Comparison of ENCODE assay signal across 17 mouse cellular contexts in genomic region chr13:113012683-113013082, GRCm38 (mm10). TPM values are rescaled to one million over a fixed set of nuclear protein-coding genes. Genes with fewer than 3 reads are reported as not detected.
A peak's percentile ranks its signal among the peaks of the same experiment; 100 is the strongest.
DNase-seq lines count a peak whose midpoint lies in the region; ATAC-seq and TF ChIP-seq lines count a peak whose summit lies in the region.
"Had no signal": no experiment of that assay in that cellular context is flagged by ENCODE, and none has a peak within 500 bp of the region (broad histone marks: within the 10 kb centered on the region; RNA-seq: fewer than 3 reads in every experiment).

No protein-coding gene starts in this region.

- no peaks in the 10 kb centered on the region for H3K36me3 ChIP-seq in heart, embryonic 10.5 days
- H3K36me3 ChIP-seq in liver, embryonic 13.5 days: no peaks in the 10 kb centered on the region
- H3K36me3 ChIP-seq in embryonic facial prominence, embryonic 15.5 days: no peaks in the 10 kb centered on the region
- no peaks in the 10 kb centered on the region for H3K36me3 ChIP-seq in myocyte (ENCODE audit: control insufficient read depth, insufficient read depth)
- H3K36me3 ChIP-seq: hindbrain, embryonic 10.5 days had no signal

- intact Hi-C loops in gastrocnemius, postnatal 14 days (cut with DNase I; ENCODE audit: low total_unique reads): no loop called here

- H3ac ChIP-seq in myocyte (ENCODE audit: control insufficient read depth, insufficient read length): no peak overlapping the region

- DNase-seq in heart, embryonic 10.5 days (ENCODE audit: low spot score): peak; percentile 69
- DNase-seq in heart, adult 9 months (ENCODE audit: low spot score in 2 of 2): no peak
- DNase-seq in liver, embryonic 13.5 days: no peak
- no peak for DNase-seq in liver
- DNase-seq in adrenal gland, adult (ENCODE audit: inconsistent age in 2 of 2, low spot score in 1 of 2): no peak
- no peak for DNase-seq in gastrocnemius, postnatal 14 days
- DNase-seq: cerebellum, adult 11-12 months; embryo, embryonic 11 days; kidney, postnatal 10 days; layer of hippocampus, postnatal 36 days; thymus, postnatal 4 days had no signal

- H3K4me3 ChIP-seq in heart, embryonic 10.5 days: no peak overlapping the region
- peak overlapping the region; percentile 45; the same call in 1 of the 2 replicates for H3K4me3 ChIP-seq in liver, embryonic 13.5 days (replicated peaks)
- peak overlapping the region; percentile 21; the same call in 1 of the 2 replicates for H3K4me3 ChIP-seq in embryonic facial prominence, embryonic 15.5 days (replicated peaks)
- peak overlapping the region; percentile 20 for H3K4me3 ChIP-seq in myocyte
- H3K4me3 ChIP-seq: hindbrain, embryonic 10.5 days had no signal

- TF ChIP-seq POLR2A in myocyte (IDR thresholded peaks at IDR 0.05; ENCODE audit: insufficient read length, low read depth): no peak

- no peak overlapping the region for H3K27ac ChIP-seq in heart, embryonic 10.5 days
- H3K27ac ChIP-seq in liver, embryonic 13.5 days: no peak overlapping the region
- no peak overlapping the region for H3K27ac ChIP-seq in embryonic facial prominence, embryonic 15.5 days (replicated peaks)
- H3K27ac ChIP-seq: hindbrain, embryonic 10.5 days; liver, embryonic 14.5 days had no signal

- H3K4me2 ChIP-seq in liver, embryonic 13.5 days: peak overlapping the region; percentile 60; the same call in 1 of the 2 replicates
- no peak overlapping the region for H3K4me2 ChIP-seq in embryonic facial prominence, embryonic 15.5 days (replicated peaks)
- H3K4me2 ChIP-seq in myocyte (ENCODE audit: low read depth): peak overlapping the region; percentile 79

- H3K27me3 ChIP-seq in heart, embryonic 10.5 days (ENCODE audit: insufficient read depth, poor library complexity, severe bottlenecking): no peaks in the 10 kb centered on the region
- H3K27me3 ChIP-seq in liver, embryonic 13.5 days: 0 out of 2 replicates have a peak, but pooled peaks cover 4% of the 10 kb centered on the region
- H3K27me3 ChIP-seq in embryonic facial prominence, embryonic 15.5 days: no peaks in the 10 kb centered on the region; the same call in 1 of the 2 replicates
- H3K27me3 ChIP-seq in myocyte (ENCODE audit: control insufficient read depth, insufficient read depth, insufficient read length): no peaks in the 10 kb centered on the region

- H3K4me1 ChIP-seq in heart, embryonic 10.5 days: no peaks in the 10 kb centered on the region
- H3K4me1 ChIP-seq in liver, embryonic 13.5 days (replicated peaks): no peaks in the 10 kb centered on the region
- no peaks in the 10 kb centered on the region for H3K4me1 ChIP-seq in embryonic facial prominence, embryonic 15.5 days
- H3K4me1 ChIP-seq: hindbrain, embryonic 10.5 days had no signal

- no peak for ATAC-seq in liver, embryonic 13.5 days (ENCODE audit: low read depth)
- ATAC-seq in embryonic facial prominence, embryonic 15.5 days (ENCODE audit: insufficient number of reproducible peaks, low FRiP score, low TSS enrichment, low read depth): no peak

- no peaks in the 10 kb centered on the region for H3K79me2 ChIP-seq in myocyte (ENCODE audit: control insufficient read depth, insufficient read depth)

- H3K9ac ChIP-seq in liver, embryonic 13.5 days: no peak overlapping the region
- no peak overlapping the region for H3K9ac ChIP-seq in embryonic facial prominence, embryonic 15.5 days
- H3K9ac ChIP-seq: liver, embryonic 14.5 days had no signal

- no peaks in the 10 kb centered on the region for H3K9me3 ChIP-seq in heart, embryonic 10.5 days
- H3K9me3 ChIP-seq in liver, embryonic 13.5 days (replicated peaks): no peaks in the 10 kb centered on the region
- H3K9me3 ChIP-seq in embryonic facial prominence, embryonic 15.5 days (replicated peaks): no peaks in the 10 kb centered on the region
- H3K9me3 ChIP-seq: hindbrain, embryonic 10.5 days had no signal

- WGBS in heart, embryonic 10.5 days: 72% methylated on average over 6 of the region's 6 CpGs
- WGBS in liver, embryonic 13.5 days (ENCODE audit: insufficient replicate concordance): 67% methylated on average over 6 of the region's 6 CpGs
- 61% methylated on average over 6 of the region's 6 CpGs for WGBS in embryonic facial prominence, embryonic 15.5 days

TF ChIP-seq in myocyte, 11 proteins besides CTCF, POLR2A, EP300 and RAD21:
- TF ChIP-seq MYOG (IDR thresholded peaks at IDR 0.05; ENCODE audit: control insufficient read depth in 1 of 3, insufficient read depth in 1 of 3, insufficient read length in 2 of 3, low read depth in 2 of 3) (no peak), SRF (IDR thresholded peaks at IDR 0.05; ENCODE audit: control insufficient read depth, insufficient read length, low read depth) (no peak), REST (IDR thresholded peaks at IDR 0.05; ENCODE audit: insufficient read depth, insufficient read length) (no peak), E2F4 (IDR thresholded peaks at IDR 0.05; ENCODE audit: insufficient read depth) (no peak), TCF3 (IDR thresholded peaks at IDR 0.05; ENCODE audit: insufficient read length, low read depth) (no peak)

RNA-seq across cellular contexts. Expression of gene Mcidas, which starts 19.0 kb away (rescaled TPM):
- polyA plus RNA-seq in heart, embryonic 10.5 days (2016; fragmentation: Nextera tagmentation; extraction: Ambion mirVana): 0.13 TPM in 1 of 2 replicates, not detected in the other
- not detected in 2 replicates for polyA plus RNA-seq in liver, embryonic 13.5 days (2015; fragmentation: Nextera tagmentation; extraction: Ambion mirVana)
- polyA plus RNA-seq in embryonic facial prominence, embryonic 15.5 days (2015; fragmentation: Nextera tagmentation; extraction: Ambion mirVana): 5.6 and 14.0 TPM in 2 replicates
- not detected for polyA plus RNA-seq in myocyte (2012; fragmentation: generic; extraction: Trizol)
- total RNA-seq in gastrocnemius, postnatal 14 days (2021): not detected
- total RNA-seq: adrenal gland, postnatal 4 days had no signal
- polyA plus RNA-seq: liver, embryonic 14.5 days; spleen, adult 2 months had no signal

RNA-seq across cellular contexts. Expression of gene Cdc20b, which starts 22.2 kb away (rescaled TPM):
- not detected in 2 replicates for polyA plus RNA-seq in heart, embryonic 10.5 days (2016; fragmentation: Nextera tagmentation; extraction: Ambion mirVana)
- not detected in 2 replicates for polyA plus RNA-seq in liver, embryonic 13.5 days (2015; fragmentation: Nextera tagmentation; extraction: Ambion mirVana)
- polyA plus RNA-seq in embryonic facial prominence, embryonic 15.5 days (2015; fragmentation: Nextera tagmentation; extraction: Ambion mirVana): 3.1 and 8.1 TPM in 2 replicates
- polyA plus RNA-seq in myocyte (2012; fragmentation: generic; extraction: Trizol): not detected
- not detected for total RNA-seq in gastrocnemius, postnatal 14 days (2021)
- total RNA-seq: adrenal gland, postnatal 4 days; layer of hippocampus, postnatal 36 days had no signal

RNA-seq across cellular contexts. Expression of gene Ccno, which starts 25.1 kb away (rescaled TPM):
- 0.10 TPM in 1 of 2 replicates, not detected in the other for polyA plus RNA-seq in heart, embryonic 10.5 days (2016; fragmentation: Nextera tagmentation; extraction: Ambion mirVana)
- polyA plus RNA-seq in liver, embryonic 13.5 days (2015; fragmentation: Nextera tagmentation; extraction: Ambion mirVana): 0.15 TPM in 1 of 2 replicates, not detected in the other
- 10.8 and 26.9 TPM in 2 replicates for polyA plus RNA-seq in embryonic facial prominence, embryonic 15.5 days (2015; fragmentation: Nextera tagmentation; extraction: Ambion mirVana)
- polyA plus RNA-seq in myocyte (2012; fragmentation: generic; extraction: Trizol): 1.4 TPM
- under 1 TPM in 1 of 2 experiments, not detected in 1; 0.18 TPM for total RNA-seq in gastrocnemius, postnatal 14 days (2021)

RNA-seq across cellular contexts. Expression of gene Gpx8, which starts 33.5 kb away (rescaled TPM):
- 124 and 134 TPM in 2 replicates for polyA plus RNA-seq in heart, embryonic 10.5 days (2016; fragmentation: Nextera tagmentation; extraction: Ambion mirVana)
- 10.0 and 12.2 TPM in 2 replicates for polyA plus RNA-seq in liver, embryonic 13.5 days (2015; fragmentation: Nextera tagmentation; extraction: Ambion mirVana)
- 190 and 192 TPM in 2 replicates for polyA plus RNA-seq in embryonic facial prominence, embryonic 15.5 days (2015; fragmentation: Nextera tagmentation; extraction: Ambion mirVana)
- polyA plus RNA-seq in myocyte (2012; fragmentation: generic; extraction: Trizol): 68.8 TPM
- 10 to 100 TPM; 20.8 to 27.5 TPM for total RNA-seq in gastrocnemius, postnatal 14 days (2021)
